Mouse (Mus musculus) midbrain, embryonic 16.5 days (tissue): Measurements from ENCODE around the gene Trappc6a. TPM values are rescaled to one million over a fixed set of nuclear protein-coding genes. Genes with fewer than 3 reads are reported as not detected.
A peak's percentile ranks its signal among the peaks of the same experiment; 100 is the strongest.

ENCODE experiments used
- ATAC-seq: fragments of 200-750 bp; cut with Nextera tagmentation; 2 replicates; pipeline ENCODE4 v1.8.0; 2017; ENCODE audit warnings: moderate TSS enrichment
- H3K27ac ChIP-seq: fragments of 300-500 bp; sonication (generic); 2 replicates; pipeline ENCODE4 v1.5.1; 2014; ENCODE audit warnings: mild to moderate bottlenecking, low read length, mixed read lengths
- H3K27me3 ChIP-seq: fragments of 300-500 bp; sonication (generic); 2 replicates; pipeline ENCODE4 v1.6.1; 2014; ENCODE audit warnings: low read depth, low read length, mixed read lengths; ENCODE audit not compliant: control insufficient read depth, insufficient read depth
- H3K36me3 ChIP-seq: fragments of 300-500 bp; sonication (generic); 2 replicates; pipeline ENCODE4 v1.6.1; 2014; ENCODE audit warnings: mild to moderate bottlenecking, low read length, moderate library complexity, mixed read lengths; ENCODE audit not compliant: control insufficient read depth, insufficient read depth
- H3K4me1 ChIP-seq: fragments of 300-500 bp; sonication (generic); 2 replicates; pipeline ENCODE4 v1.6.1; 2014; ENCODE audit warnings: mild to moderate bottlenecking, low read length, mixed read lengths; ENCODE audit not compliant: control insufficient read depth, insufficient read depth
- H3K4me2 ChIP-seq: fragments of 300-500 bp; sonication (generic); 2 replicates; pipeline ENCODE4 v1.6.1; 2014; ENCODE audit warnings: mild to moderate bottlenecking, low read length, mixed read lengths
- H3K4me3 ChIP-seq: fragments of 300-500 bp; sonication (generic); 2 replicates; pipeline ENCODE4 v1.5.1; 2014; ENCODE audit warnings: low read depth, mild to moderate bottlenecking, low read length, moderate library complexity, mixed read lengths
- H3K9ac ChIP-seq: fragments of 300-500 bp; sonication (generic); 2 replicates; pipeline ENCODE4 v1.6.1; 2014; ENCODE audit warnings: low read depth, low read length, mixed read lengths
- H3K9me3 ChIP-seq: fragments of 300-500 bp; sonication (generic); replicated peaks from 2 replicates; pipeline ENCODE4 v1.6.1; 2014; ENCODE audit warnings: mild to moderate bottlenecking, low read length, mixed read lengths; ENCODE audit not compliant: control insufficient read depth, poor library complexity, severe bottlenecking
- WGBS: fragments of 180-500 bp; shearing (Covaris S2); extraction: QIAGEN DNeasy Blood & Tissue Kit; methylation state at CpG from one replicate; pipeline ENCODE4 v1.1.7; 2014; 5-methylcytosine and 5-hydroxymethylcytosine counted together
- polyA plus RNA-seq: library from polyadenylated mRNA; unstranded; fragments of >200 nt; fragmentation: Nextera tagmentation; extraction: Ambion mirVana; gene quantifications from 2 replicates; pipeline ENCODE4 v1.2.1, GENCODE M21; 2015

The Trappc6a gene
- polyA plus RNA-seq, 1 experiment from 2014 or later, result 30.5 TPM

- no peaks in the 10 kb centered on the region; the same call in 1 of the 2 replicates for H3K4me1 ChIP-seq
- no peaks in the 10 kb centered on the region for H3K27me3 ChIP-seq
- H3K36me3 ChIP-seq, result no peaks in the 10 kb centered on the region
- no peak for ATAC-seq
- H3K27ac ChIP-seq, result no peak overlapping the region
- no peaks in the 10 kb centered on the region for H3K9me3 ChIP-seq
- H3K4me2 ChIP-seq, result no peak overlapping the region
- WGBS, result 75% methylated on average over 12 of the region's 12 CpGs
- no peak overlapping the region for H3K4me3 ChIP-seq
- no peak overlapping the region for H3K9ac ChIP-seq
Measured at GRCm38 (mm10) chr7:19500420-19501363, 7.5 kb upstream of the Trappc6a start.

GRCm38 (mm10) chr7:19501658-19502057 is 6.5 kb upstream of the Trappc6a start:
- Histone ChIP-seq H3K9ac (no peak overlapping the region), H3K4me3 (no peak overlapping the region), H3K27ac (no peak overlapping the region), H3K4me1 (peaks cover 2% of the 10 kb centered on the region; the same call in 1 of the 2 replicates), H3K36me3 (no peaks in the 10 kb centered on the region), H3K9me3 (no peaks in the 10 kb centered on the region), H3K27me3 (no peaks in the 10 kb centered on the region), H3K4me2 (no peak overlapping the region)
- WGBS, result 83% methylated on average over 4 of the region's 4 CpGs
- no peak for ATAC-seq

DNA sequence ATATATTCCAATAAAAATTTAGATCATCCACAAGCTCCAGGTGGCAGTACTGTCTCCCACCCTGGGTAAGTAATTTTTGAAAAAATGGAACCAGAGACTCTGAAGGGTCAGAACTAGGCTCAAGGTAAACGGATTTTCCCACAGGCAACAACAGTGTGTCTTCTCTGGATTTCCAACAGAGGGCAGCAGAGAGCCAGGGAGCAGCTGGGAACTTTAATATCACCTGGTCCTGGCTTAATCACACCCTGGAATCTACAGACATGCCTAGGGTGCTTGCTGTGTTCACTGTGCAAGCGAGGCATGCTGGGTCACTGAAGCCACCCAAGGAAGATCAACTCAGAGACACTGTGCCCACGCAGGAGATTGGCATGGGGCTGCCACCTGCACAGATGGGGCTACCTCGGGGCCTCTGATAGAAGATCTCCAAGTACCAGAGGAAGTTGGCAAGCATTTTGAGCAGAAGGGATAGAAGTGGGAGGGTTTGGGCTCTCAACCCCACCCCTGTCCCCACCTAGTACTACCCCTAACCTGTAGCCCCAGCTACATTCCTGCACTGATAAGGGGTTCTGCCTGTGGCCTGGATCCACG is 4.6 kb upstream of the Trappc6a start:
- no peak for ATAC-seq
- Histone ChIP-seq H3K9ac (no peak overlapping the region), H3K36me3 (no peaks in the 10 kb centered on the region), H3K27ac (no peak overlapping the region), H3K4me3 (no peak overlapping the region), H3K4me2 (no peak overlapping the region), H3K9me3 (no peaks in the 10 kb centered on the region), H3K4me1 (peaks cover 9% of the 10 kb centered on the region; the same call in 1 of the 2 replicates), H3K27me3 (no peaks in the 10 kb centered on the region)
- WGBS, result 43% methylated on average over 5 of the region's 5 CpGs

GRCm38 (mm10) chr7:19506326-19506725 is 1.9 kb upstream of the Trappc6a start:
- Histone ChIP-seq H3K9me3 (no peaks in the 10 kb centered on the region), H3K4me1 (peaks cover 17% of the 10 kb centered on the region), H3K27ac (no peak overlapping the region), H3K27me3 (no peaks in the 10 kb centered on the region), H3K36me3 (no peaks in the 10 kb centered on the region), H3K4me3 (peak overlapping the region; percentile 60), H3K9ac (peak overlapping the region; percentile 80; the same call in 1 of the 2 replicates), H3K4me2 (peak overlapping the region; percentile 72)
- no peak for ATAC-seq
- 22% methylated on average over 6 of the region's 6 CpGs for WGBS

- Histone ChIP-seq H3K4me3 (peak overlapping the region; percentile 60), H3K4me1 (peaks cover 17% of the 10 kb centered on the region), H3K4me2 (peak overlapping the region; percentile 72), H3K9ac (peak overlapping the region; percentile 80), H3K27me3 (no peaks in the 10 kb centered on the region), H3K9me3 (no peaks in the 10 kb centered on the region), H3K27ac (peak overlapping the region; percentile 71), H3K36me3 (no peaks in the 10 kb centered on the region)
- ATAC-seq, result no peak; the same call in 1 of the 2 replicates
- under 1% methylated on average over 70 of the region's 71 CpGs for WGBS
Measured at GRCm38 (mm10) chr7:19506969-19507611, 1.1 kb upstream of the Trappc6a start.

- H3K27ac ChIP-seq, result peak overlapping the region; percentile 71
- peak overlapping the region; percentile 72 for H3K4me2 ChIP-seq
- no peaks in the 10 kb centered on the region for H3K9me3 ChIP-seq
- peak overlapping the region; percentile 80 for H3K9ac ChIP-seq
- no peaks in the 10 kb centered on the region for H3K36me3 ChIP-seq
- peak overlapping the region; percentile 60 for H3K4me3 ChIP-seq
- peaks cover 17% of the 10 kb centered on the region for H3K4me1 ChIP-seq
- ATAC-seq, result no peak
- 3% methylated on average over 18 of the region's 18 CpGs for WGBS
- no peaks in the 10 kb centered on the region for H3K27me3 ChIP-seq
Measured at GRCm38 (mm10) chr7:19507612-19507981, 598 bp upstream of the Trappc6a start.

- H3K9ac ChIP-seq, result peak overlapping the region; percentile 72
- ATAC-seq, result peak; percentile 46
- H3K27ac ChIP-seq, result peak overlapping the region; percentile 71
- H3K4me1 ChIP-seq, result peaks cover 17% of the 10 kb centered on the region
- no peaks in the 10 kb centered on the region for H3K36me3 ChIP-seq
- no peaks in the 10 kb centered on the region for H3K9me3 ChIP-seq
- no peaks in the 10 kb centered on the region for H3K27me3 ChIP-seq
- peak overlapping the region; percentile 87 for H3K4me2 ChIP-seq
- peak overlapping the region; percentile 60 for H3K4me3 ChIP-seq
- 7% methylated on average over 15 of the region's 15 CpGs for WGBS
Measured at GRCm38 (mm10) chr7:19508924-19509568, 851 bp downstream of the Trappc6a start.

DNA sequence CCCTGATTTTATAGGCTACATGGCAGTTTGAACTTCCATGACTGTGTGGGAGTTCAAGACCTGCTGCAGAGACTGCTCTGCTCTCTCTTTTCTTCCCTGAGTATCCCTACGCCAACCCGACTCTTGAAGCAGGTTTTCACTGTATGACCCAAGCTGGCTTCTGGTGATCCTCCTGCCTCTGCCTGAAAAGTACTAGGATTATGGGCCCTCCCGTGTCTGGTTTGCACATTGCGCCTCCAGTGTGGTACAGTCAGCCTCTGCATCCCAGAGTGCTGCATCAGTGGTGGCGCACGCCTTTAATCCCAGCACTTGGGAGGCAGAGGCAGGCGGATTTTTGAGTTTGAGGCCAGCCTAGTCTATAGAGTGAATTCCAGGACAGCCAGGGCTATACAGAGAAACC is 1.6 kb downstream of the Trappc6a start:
- Histone ChIP-seq H3K4me3 (no peak overlapping the region; the same call in 1 of the 2 replicates), H3K27me3 (no peaks in the 10 kb centered on the region), H3K27ac (no peak overlapping the region), H3K9ac (no peak overlapping the region), H3K36me3 (no peaks in the 10 kb centered on the region), H3K4me2 (peak overlapping the region; percentile 87), H3K9me3 (no peaks in the 10 kb centered on the region), H3K4me1 (peaks cover 17% of the 10 kb centered on the region)
- whole genome bisulfite sequencing, result 95% methylated on average over 7 of the region's 7 CpGs
- no peak for ATAC-seq
